Mouse (Mus musculus) lung, postnatal 36 days (tissue): ENCODE data around the gene Naaladl1.
"Not testable (repeated sequence)": the region's sequence is repeated elsewhere in the genome, so short reads cannot be mapped to it uniquely, and the experiment has no call there.

Experiments used
- DNase-seq: peaks from one replicate; pipeline ENCODE4 v3.0.0; 2022; ENCODE audit warnings: mixed read lengths

The Naaladl1 gene

DNA sequence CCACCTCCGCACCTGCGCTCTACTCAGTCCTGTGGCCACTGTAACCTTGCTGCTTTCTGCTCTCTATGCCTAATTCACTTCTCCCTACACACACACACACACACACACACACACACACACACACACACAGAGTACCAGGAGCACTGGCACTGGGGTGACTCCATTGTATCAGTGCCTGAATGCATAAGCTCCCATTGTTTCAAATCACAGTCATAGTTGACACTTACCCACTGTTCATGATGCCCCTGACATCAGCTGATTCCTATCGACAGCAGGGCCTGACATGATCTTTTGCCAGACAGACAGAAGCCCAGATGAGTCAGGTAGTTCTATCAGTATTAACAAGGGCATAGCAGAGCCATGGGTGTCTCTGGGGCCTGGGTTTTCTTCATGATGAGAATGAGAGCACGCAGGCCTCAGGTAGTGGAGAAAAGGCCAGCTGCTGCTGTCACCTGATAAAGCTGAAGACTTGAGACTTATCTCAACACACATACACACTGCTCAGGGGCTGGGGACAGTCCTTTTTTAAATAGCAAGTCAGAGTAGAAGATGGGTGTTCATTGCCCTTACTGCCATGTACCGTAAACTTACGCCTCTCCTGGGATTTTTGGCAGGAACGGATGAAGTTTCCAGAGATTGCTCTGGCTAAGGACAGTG lies 26.7 kb downstream of the Naaladl1 start:
- no peak for DNase-seq

DNA sequence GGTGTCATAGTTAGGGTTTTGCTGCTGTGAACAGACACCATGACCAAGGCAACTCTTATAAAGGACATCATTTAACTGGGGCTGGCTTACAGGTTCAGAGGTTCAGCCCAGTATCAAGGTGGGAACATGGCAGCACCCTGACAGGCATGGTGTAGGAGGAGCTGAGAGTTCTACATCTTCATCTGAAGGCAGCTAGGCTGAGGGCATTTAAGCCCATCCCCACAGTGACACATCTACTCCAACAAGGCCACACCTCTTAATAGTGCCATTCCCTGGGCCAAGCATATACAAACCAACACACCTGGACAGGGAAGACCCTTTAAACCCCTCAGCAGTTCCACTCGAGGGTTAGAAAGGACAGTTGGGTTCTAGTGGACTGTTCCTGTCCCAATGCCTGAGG lies 27.6 kb downstream of the Naaladl1 start:
- DNase-seq: not testable (repeated sequence)

DNA sequence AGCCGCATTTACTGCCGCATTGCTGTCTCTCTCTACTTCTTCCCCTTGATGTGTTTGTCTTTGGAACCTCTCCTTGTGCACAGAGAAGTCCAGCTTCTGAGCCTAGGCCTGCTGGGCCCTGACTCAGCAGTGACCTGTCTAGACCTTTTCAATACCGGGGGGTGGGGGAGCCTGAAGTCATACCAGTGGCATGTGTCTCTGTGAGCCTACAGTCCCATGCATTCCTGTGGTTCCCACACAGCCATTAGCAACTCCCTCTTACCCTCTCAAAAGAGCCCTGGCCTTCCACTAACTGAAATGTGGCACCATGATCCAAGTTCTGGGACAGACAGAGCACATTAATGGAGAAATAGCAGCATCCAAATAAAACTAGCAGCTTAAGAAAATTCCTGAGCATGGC lies 30.8 kb downstream of the Naaladl1 start:
- DNase-seq: no peak

DNA sequence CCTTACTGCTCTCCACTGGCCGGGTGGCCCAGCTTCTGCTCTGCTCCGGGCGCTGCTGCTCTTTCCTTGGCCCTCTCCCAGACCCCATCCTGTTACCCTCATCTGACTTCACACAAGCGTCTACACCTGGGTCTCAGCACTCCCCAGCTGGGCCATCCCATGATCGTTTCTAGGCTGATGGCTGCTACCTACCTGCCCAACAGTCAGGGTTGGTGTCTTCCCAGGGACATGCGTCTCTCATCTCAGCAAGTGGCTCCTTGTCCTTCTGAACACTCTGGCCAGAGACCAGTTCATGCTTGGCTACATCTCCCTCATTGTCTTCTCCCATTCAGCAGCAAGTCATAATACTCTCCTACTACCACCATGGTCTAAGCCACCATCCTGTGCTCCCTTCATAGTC lies 34.1 kb downstream of the Naaladl1 start:
- DNase-seq: no peak

DNA sequence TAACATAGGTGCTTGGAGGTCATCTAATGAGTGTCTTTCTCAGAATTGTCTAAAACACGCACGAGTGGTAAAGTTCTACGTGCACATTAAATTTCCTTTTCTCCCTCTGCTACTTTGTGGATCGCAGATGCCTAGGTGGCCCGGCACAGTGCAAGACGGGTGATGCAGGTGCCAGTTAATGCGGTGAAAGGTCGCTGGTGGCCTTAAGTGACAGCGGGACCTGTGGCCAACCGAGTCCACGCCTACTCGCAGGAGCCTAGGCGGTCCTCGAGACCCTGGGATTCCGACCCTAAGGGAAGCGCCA lies 34.7 kb downstream of the Naaladl1 start:
- DNase-seq: no peak

DNA sequence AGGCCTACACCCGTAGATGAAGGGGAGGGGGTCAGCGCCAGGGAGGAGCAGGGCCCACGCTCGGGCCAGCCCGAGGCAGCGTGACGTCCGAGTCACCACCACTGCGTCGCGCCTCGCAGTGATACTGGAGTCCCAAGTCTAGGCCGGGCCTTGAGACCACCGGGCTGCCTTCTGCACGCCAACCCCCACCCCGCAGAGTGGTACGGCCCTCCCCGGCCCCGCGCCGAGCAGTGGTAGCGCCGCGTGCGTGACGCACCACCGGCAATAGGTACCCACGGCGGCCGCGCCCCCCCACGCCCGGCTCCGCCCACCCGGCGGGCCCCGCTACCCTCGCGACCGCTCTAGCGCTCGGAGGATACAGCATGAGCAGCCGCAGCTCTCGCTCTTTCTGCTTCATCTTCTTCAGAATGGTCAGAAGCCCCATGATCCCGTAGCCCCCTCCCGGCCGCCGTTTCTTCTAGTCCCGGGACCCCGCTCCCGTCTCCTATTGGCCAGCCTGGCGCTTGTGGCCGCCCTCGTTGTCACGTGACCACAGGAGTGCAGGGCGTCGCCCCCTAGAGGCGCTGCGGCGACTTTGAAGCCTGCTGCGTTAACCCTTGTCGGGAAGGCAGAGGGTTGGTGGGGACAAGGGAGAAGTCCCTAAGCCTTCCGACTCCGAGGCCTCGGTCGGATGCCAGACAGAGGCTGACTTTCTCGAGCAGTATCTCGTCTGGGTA lies 35.3 kb downstream of the Naaladl1 start, which contains the start of gene Batf2:
TSS of gene Batf2 (plus strand) at position 306 of the 716 bp plus-strand sequence.
- DNase-seq: peak; percentile 94

DNA sequence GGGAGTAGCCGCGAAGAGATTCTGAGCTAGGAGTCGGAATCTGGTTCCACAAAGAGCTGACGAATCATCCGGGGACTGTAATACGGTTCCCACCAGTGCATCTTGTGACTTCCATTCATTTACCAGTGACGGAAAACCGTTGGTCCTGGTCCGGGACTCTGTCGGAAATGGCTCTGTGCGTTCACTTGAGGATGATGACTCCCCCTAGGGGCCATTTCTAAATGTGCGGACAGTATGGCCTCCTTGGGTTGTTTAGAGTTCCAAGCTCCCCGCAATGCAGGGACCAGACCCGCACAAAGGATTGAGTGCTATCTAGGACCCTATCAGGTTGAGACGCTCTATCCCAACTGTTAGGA lies 35.8 kb downstream of the Naaladl1 start, which contains the start of gene Arl2:
TSS of gene Arl2 (minus strand) at position 155 of the 356 bp plus-strand sequence.
- DNase-seq: peak; percentile 95

DNA sequence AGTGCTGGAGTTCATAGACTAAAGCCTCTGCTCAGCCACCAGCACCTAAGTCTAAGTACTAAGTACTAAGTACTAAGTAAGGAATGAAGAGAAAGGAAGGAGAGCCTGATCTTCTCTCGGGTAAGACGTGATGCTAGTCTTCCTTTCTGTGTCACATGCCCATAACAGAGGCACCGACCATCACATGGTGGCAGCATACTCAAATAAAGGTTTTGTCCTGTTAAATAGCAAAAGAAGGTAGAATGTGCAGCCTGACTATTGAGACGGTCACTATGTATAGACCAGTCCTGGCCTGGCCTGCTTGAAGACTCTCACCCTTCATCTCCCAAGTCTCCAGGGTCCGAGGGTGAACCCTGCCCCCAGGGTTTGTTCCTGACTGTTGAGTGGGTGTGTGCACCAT lies 39.3 kb downstream of the Naaladl1 start:
- DNase-seq: no peak

DNA sequence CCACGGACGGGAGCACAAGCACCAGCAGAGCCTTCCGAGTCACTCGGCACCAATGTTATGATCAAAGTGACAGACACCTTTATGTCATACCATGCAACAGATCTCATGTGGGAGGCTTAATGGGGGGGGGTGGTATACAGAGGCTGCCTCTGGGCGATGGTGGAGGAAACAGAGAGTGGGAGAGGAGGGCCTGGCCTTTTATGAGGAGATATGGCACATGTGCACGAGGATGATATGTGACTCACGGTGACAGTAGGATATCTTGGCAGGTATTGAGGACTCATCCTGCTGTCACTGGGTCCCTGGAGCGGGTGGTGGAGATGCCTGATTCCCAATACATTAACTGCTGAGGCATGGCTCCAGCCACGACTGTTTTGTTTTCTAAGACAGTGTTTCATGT lies 49.6 kb downstream of the Naaladl1 start:
- DNase-seq: no peak

DNA sequence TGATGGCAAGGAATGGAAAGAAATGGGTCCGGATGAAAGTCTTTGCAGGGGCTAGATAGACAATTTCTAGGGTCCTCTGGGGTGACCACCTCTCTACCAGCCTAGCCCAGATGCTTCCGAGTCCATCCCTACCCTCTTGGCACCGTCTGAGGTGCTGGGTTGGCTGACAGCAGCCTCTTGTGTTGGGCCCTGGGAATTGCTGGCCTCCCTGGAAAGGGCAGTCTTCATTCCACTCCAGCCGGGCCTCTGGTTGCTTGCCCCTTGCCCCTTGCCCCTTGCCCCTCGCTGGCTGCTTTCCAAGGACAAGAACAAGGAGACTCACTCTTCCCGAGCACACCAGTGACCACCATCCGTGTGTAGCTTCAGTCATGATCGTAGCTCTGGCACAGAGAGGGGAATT lies 50.8 kb downstream of the Naaladl1 start:
- DNase-seq: no peak

DNA sequence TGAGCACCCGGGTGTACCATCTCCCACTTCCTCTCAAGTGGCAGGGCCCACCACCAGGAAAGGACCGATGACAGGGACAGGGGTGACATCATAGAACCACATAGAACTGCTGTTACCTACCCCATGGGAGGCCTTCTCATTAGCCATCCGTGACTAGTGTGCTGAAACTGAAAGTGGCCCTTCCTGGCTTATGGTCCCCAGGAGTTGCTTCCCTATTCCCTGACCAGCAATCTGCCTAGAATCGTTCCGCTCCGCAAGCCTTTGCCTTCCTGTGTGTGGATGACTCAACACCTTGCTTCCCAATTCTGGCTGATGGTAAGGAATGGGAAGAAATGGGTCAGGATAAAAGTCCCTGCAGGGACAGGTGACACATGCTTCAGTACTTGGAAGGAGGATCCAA lies 51.6 kb downstream of the Naaladl1 start:
- DNase-seq: no peak

DNA sequence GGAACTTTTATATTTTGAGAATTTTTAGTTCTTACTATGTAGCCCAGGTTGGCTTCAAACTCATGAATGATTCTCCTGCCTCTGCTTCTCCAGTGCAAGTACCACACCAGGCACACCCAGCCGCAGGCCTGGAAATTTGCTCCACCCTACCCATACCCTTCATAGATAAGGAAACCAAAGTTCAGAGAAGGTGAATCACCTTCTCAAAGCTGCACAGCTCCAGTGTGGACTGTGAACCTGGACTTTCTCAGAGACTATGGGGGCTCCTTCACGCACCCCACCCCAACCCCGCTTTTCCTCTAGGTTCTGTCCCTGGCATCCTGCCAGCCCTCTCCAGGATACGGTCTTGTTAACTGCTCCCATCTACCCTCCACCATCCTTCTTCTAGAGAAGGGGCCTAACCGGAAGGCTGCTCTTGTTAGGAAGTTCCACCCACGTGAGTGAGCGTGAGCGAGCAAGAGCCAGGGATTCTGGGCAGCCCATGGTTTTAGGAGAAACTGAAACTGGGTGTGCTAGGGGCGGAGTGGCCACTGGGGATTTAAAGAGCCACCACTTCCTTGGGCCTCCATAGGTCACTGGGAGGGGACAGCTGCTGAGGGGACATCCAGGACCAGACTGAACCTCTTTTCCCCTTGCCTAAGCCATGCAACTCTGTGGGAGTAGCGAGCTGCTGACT lies 58.4 kb downstream of the Naaladl1 start:
- DNase-seq: peak; percentile 81
